Mouse (Mus musculus): ENCODE results near the gene Aoc3.
"Not testable (repeated sequence)": the region's sequence is repeated elsewhere in the genome, so short reads cannot be mapped to it uniquely, and the experiment has no call there.

Gene Aoc3

DNA sequence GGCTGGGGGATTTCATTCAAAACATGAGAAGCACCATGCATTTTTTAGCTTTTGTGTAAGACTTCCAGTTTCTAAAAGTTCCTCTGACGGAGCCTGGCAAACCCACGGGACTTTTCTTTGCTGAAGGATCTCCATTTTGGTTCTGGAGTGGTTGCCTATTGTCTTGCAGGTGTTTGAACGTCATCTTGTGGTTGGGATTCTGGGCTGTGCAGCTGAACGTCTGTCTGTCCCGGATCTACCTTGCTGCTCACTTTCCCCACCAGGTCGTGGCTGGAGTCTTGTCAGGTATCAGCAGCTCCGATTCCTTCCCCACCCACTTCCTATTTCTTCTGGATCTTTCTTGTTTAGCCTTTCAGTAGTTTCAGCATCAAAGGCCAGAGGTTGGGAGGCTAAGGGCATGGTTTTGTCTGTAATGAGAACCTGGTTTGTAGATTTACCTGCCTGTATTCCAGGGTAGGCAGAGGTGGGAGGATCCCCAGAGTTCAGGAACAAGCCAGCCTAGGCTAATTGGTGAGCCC lies 44.1 kb downstream of the Aoc3 start:
- no peak for DNase-seq (ENCODE audit: low spot score in 2 of 2)

GRCm38 (mm10) chr11:101378196-101378595 lies 47.8 kb downstream of the Aoc3 start:
- DNase-seq (ENCODE audit: low spot score in 2 of 2): not testable (repeated sequence)

DNA sequence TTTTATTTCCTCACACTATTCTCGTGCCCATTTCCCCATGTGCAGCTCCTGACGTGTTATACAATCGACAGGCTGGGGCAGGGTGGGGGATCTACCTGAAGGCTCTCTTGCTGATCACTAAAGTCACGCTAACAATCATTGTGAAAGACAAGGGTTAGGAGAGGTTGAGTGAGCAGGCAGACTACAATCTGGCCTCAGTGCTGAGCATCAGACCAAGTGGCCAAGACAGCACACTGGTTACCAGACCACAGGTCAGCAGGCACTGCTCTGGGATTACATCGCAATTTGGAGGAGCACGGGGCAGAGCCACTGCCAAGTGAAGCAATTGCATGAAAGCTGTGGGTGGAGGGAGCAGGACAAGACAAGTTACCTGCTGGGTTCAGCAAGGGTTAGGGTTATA lies 48.5 kb downstream of the Aoc3 start:
- no peak for DNase-seq (ENCODE audit: low spot score in 2 of 2)

DNA sequence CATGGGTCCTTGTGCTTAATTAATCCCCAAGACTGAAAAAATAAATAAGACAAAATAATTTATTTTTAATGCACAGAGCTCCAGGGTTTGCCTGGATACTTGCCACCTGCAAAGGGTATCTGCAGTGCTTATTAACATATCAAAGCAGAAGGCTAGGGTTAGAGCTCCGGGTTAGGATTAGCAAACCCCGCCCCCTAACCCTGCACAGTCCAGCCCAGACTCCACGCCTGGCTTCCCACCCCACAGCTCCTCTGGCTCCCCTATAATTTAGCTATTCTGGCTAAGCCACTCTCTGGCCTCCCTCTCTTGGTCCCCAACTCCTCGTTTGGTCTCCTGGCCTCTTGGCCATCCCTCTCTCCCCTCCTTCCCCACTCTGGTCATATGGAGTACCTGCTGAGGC lies 51.4 kb downstream of the Aoc3 start:
- no peak for DNase-seq (ENCODE audit: low spot score in 2 of 2)

Data from cerebellum, postnatal 4 days (tissue).